Comparison of ENCODE assay signal across 9 mouse cellular contexts in genomic region chr1:138992384-138993138, GRCm38 (mm10). TPM values are rescaled to one million over a fixed set of nuclear protein-coding genes. Genes with fewer than 3 reads are reported as not detected.
DNase-seq lines count a peak whose midpoint lies in the region; ATAC-seq and TF ChIP-seq lines count a peak whose summit lies in the region.
"Had no signal": no experiment of that assay in that cellular context is flagged by ENCODE, and none has a peak within 500 bp of the region (broad histone marks: within the 10 kb centered on the region; RNA-seq: fewer than 3 reads in every experiment).

No protein-coding gene starts in this region.

- no peak overlapping the region for H3K27ac ChIP-seq in kidney, postnatal 0 days
- H3K27ac ChIP-seq: liver, embryonic 15.5 days had no signal

- ATAC-seq in kidney, postnatal 0 days (replicated peaks; ENCODE audit: low FRiP score, low read depth) = no peak

- H3K27me3 ChIP-seq in kidney, postnatal 0 days (ENCODE audit: insufficient read depth, low read length) = no peaks in the 10 kb centered on the region
- H3K27me3 ChIP-seq: liver, embryonic 15.5 days had no signal

- no peak for TF ChIP-seq CTCF in kidney, postnatal 0 days (IDR thresholded peaks at IDR 0.05; ENCODE audit: low read depth)

- no peaks in the 10 kb centered on the region for H3K36me3 ChIP-seq in kidney, postnatal 0 days (ENCODE audit: insufficient read depth, low read length)
- H3K36me3 ChIP-seq: liver, embryonic 15.5 days had no signal

- peak; percentile 44 for DNase-seq in embryo, embryonic 10.5 days (ENCODE audit: low spot score)
- no peak for DNase-seq in embryo, embryonic 9.5 days (ENCODE audit: extremely low spot score)
- DNase-seq in kidney, adult 9 months = peak; percentile 53
- DNase-seq in kidney, postnatal 10 days = no peak
- DNase-seq in Muller cell, postnatal 12 days (ENCODE audit: inconsistent ontology term) = peak; percentile 96
- peak; percentile 28 for DNase-seq in kidney, postnatal 0 days (ENCODE audit: low spot score)
- no peak for DNase-seq in urinary bladder, postnatal 10 days (ENCODE audit: low spot score)
- no peak for DNase-seq in gastrocnemius, postnatal 10 days

- no peak overlapping the region for H3K4me3 ChIP-seq in kidney, postnatal 0 days (replicated peaks; ENCODE audit: low read depth, low read length)
- H3K4me3 ChIP-seq: liver, embryonic 15.5 days had no signal

- WGBS in kidney, postnatal 0 days = 73% methylated on average over 5 of the region's 5 CpGs

- H3K9ac ChIP-seq in kidney, postnatal 0 days (ENCODE audit: low read depth, low read length) = no peak overlapping the region
- H3K9ac ChIP-seq: liver, embryonic 15.5 days had no signal

- no peak overlapping the region for H3K4me2 ChIP-seq in kidney, postnatal 0 days (ENCODE audit: low read length)
- H3K4me2 ChIP-seq: liver, embryonic 15.5 days had no signal

- H3K4me1 ChIP-seq in kidney, postnatal 0 days (replicated peaks; ENCODE audit: insufficient read depth, low read length) = no peaks in the 10 kb centered on the region
- H3K4me1 ChIP-seq: liver, embryonic 15.5 days had no signal

- H3K9me3 ChIP-seq in kidney, postnatal 0 days (replicated peaks; ENCODE audit: low read length) = no peaks in the 10 kb centered on the region
- H3K9me3 ChIP-seq: liver, embryonic 15.5 days had no signal

RNA-seq across cellular contexts. Expression of gene Dennd1b, which starts 29.3 kb away (rescaled TPM):
- 11.4 and 12.8 TPM in 2 replicates for polyA plus RNA-seq in kidney, postnatal 0 days (2015; fragmentation: Nextera tagmentation; extraction: Ambion mirVana)
- 10 to 100 TPM; 20.2 to 23.6 TPM for total RNA-seq in gastrocnemius, postnatal 10 days (2021)

Comparison
In these comparisons a context has a peak if more than half of its experiments do, and no peak if none do; other contexts are left out.
1. DNase-seq: peak in embryo, embryonic 10.5 days (single experiment), kidney, adult 9 months (single experiment), Muller cell, postnatal 12 days (single experiment) and kidney, postnatal 0 days (single experiment); none in embryo, embryonic 9.5 days (single experiment), kidney, postnatal 10 days (single experiment), urinary bladder, postnatal 10 days (single experiment) and gastrocnemius, postnatal 10 days (single experiment).